8 mouse cellular contexts compared by ENCODE assay signal in the genomic region with DNA sequence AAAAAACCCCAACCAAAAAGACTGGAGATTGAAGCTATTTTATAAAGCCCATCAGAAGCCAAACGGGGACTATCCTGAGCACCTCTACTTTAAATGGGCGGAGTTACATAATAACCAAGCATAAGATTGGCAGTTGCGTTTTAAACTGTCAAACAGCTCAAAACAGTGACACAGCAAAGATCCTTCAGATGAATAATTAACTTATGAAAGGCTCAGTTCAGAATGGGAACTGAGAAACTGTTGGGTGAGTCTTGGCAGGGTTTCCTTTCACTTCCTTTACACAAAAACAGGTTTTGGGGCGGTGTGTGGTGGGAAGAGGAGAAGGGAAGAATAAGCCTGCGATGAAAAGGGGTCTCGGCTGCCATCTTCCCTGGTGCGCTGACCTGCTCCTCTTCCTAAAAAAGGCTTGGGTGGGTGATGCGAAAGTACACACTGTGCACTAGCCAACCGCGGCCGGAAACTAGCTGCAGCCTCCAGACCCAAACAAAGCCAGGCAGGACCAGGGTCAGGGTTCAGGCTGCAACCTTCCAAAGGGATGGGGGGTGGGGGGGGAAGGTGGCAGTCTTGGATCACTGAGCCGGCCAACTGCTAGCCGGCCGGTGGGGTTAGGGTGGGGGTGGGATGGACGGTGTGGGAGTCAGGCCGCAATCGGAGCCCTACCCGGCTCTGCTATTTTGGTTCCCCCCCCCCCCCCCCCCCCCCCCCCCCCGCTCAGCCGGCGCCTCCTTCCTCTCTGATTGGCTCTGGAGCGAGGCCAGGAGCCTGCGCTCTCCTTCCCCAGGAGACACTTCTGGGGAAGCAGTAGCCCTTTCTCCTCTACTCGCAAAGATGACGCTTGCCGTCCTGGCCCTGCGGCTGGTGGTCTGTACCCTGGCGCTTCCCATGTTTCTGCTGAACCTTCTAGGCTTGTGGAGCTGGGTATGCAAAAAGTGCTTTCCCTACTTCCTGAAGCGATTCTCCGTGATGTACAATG. TPM values are rescaled to one million over a fixed set of nuclear protein-coding genes. Genes with fewer than 3 reads are reported as not detected.
DNase-seq lines count a peak whose midpoint lies in the region; ATAC-seq and TF ChIP-seq lines count a peak whose summit lies in the region.

A gene (plus strand): TSS at position 122 of the 973 bp plus-strand sequence.

- TF ChIP-seq EP300 in MEL (IDR thresholded peaks at IDR 0.05; ENCODE audit: low read depth in 1 of 2, low read length in 2 of 2), result peak; percentile 88 to 93

- peak; percentile 64 to 77; a peak in 3 of 4 replicates for TF ChIP-seq POLR2A in MEL (IDR thresholded peaks at IDR 0.05; ENCODE audit: control insufficient read depth in 1 of 2, insufficient read depth in 1 of 2, low read depth in 1 of 2, low read length in 2 of 2, poor library complexity in 1 of 2)
- TF ChIP-seq POLR2A in cerebellum, adult 2 months (IDR thresholded peaks at IDR 0.05; ENCODE audit: borderline replicate concordance, insufficient read depth, low read length), result peak; percentile 89; the same call in 1 of the 2 replicates
- peak; percentile 98 for TF ChIP-seq POLR2A in lung, adult 2 months (IDR thresholded peaks at IDR 0.05; ENCODE audit: borderline replicate concordance, extremely low read depth, low read depth, low read length)

- no peaks in the 10 kb centered on the region for H3K27me3 ChIP-seq in MEL (ENCODE audit: control insufficient read depth in 1 of 2, insufficient read depth in 2 of 2, low read length in 2 of 2)
- no peaks in the 10 kb centered on the region for H3K27me3 ChIP-seq in cerebellum, adult 2 months (ENCODE audit: control insufficient read depth, insufficient read depth, low read length)
- H3K27me3 ChIP-seq in forebrain, postnatal 0 days (ENCODE audit: insufficient read depth, low read length), result no peaks in the 10 kb centered on the region
- H3K27me3 ChIP-seq in neural tube, embryonic 15.5 days (replicated peaks), result no peaks in the 10 kb centered on the region

- H3K4me2 ChIP-seq in forebrain, postnatal 0 days (ENCODE audit: low read depth), result peak within 1 kb of the TSS; percentile 87
- H3K4me2 ChIP-seq in neural tube, embryonic 15.5 days, result peak within 1 kb of the TSS; percentile 82

- 1% methylated on average over 23 of the region's 30 CpGs for WGBS in cerebellum, adult 2 months
- 2% methylated on average over 26 of the region's 30 CpGs for whole genome bisulfite sequencing in forebrain, postnatal 0 days
- 2% methylated on average over 21 of the region's 30 CpGs for WGBS in lung, adult 2 months
- 2% methylated on average over 25 of the region's 30 CpGs for WGBS in neural tube, embryonic 15.5 days

- peak within 1 kb of the TSS; percentile 99 for H3K27ac ChIP-seq in MEL (ENCODE audit: control insufficient read depth, low read depth, low read length)
- H3K27ac ChIP-seq in cerebellum, adult 2 months (ENCODE audit: insufficient read depth, low read length), result peak within 1 kb of the TSS; percentile 97
- peak within 1 kb of the TSS; percentile 89 for H3K27ac ChIP-seq in forebrain, postnatal 0 days (ENCODE audit: low read depth, low read length)
- H3K27ac ChIP-seq in layer of hippocampus, adult 2 months, result peak within 1 kb of the TSS; percentile 99
- H3K27ac ChIP-seq in neural tube, embryonic 15.5 days (replicated peaks), result peak within 1 kb of the TSS; percentile 88

- intact Hi-C loops in heart, postnatal 36 days (cut with DNase I), result loop anchor here (5.0 kb wide), 1 partner anchor 282 kb away; no protein-coding TSS in a partner anchor

- TF ChIP-seq CTCF in MEL (IDR thresholded peaks at IDR 0.05 in 2 of 3, conservative IDR thresholded peaks at IDR 0.05 in 1 of 3; ENCODE audit: control insufficient read depth in 1 of 3, insufficient read depth in 1 of 3, low read depth in 2 of 3, low read length in 3 of 3, poor library complexity in 1 of 3, severe bottlenecking in 1 of 3), result no peak
- TF ChIP-seq CTCF in cerebellum, adult 2 months (IDR thresholded peaks at IDR 0.05; ENCODE audit: borderline replicate concordance, insufficient read depth, low read depth, low read length), result no peak
- TF ChIP-seq CTCF in forebrain, postnatal 0 days (IDR thresholded peaks at IDR 0.05; ENCODE audit: low read depth), result no peak
- TF ChIP-seq CTCF in layer of hippocampus, adult 2 months (conservative IDR thresholded peaks at IDR 0.05), result no peak
- no peak for TF ChIP-seq CTCF in lung, adult 2 months (IDR thresholded peaks at IDR 0.05; ENCODE audit: insufficient read depth, low read length)

- no peaks in the 10 kb centered on the region for H3K9me3 ChIP-seq in MEL (replicated peaks; ENCODE audit: insufficient read depth, low read length)
- no peaks in the 10 kb centered on the region for H3K9me3 ChIP-seq in forebrain, postnatal 0 days (ENCODE audit: low read length)
- H3K9me3 ChIP-seq in neural tube, embryonic 15.5 days (replicated peaks), result no peaks in the 10 kb centered on the region

- H3K4me1 ChIP-seq in MEL (ENCODE audit: control insufficient read depth in 1 of 2, insufficient read depth in 2 of 2, low read length in 2 of 2), result peaks cover 31 to 37% of the 10 kb centered on the region in 2 experiments
- no peaks in the 10 kb centered on the region; the same call in none of the 2 replicates for H3K4me1 ChIP-seq in cerebellum, adult 2 months (ENCODE audit: control insufficient read depth, insufficient read depth, low read length)
- no peaks in the 10 kb centered on the region for H3K4me1 ChIP-seq in forebrain, postnatal 0 days (ENCODE audit: insufficient read depth)
- no peaks in the 10 kb centered on the region for H3K4me1 ChIP-seq in lung, adult 2 months (ENCODE audit: control insufficient read depth, insufficient read depth, low read length)
- peaks cover 14% of the 10 kb centered on the region for H3K4me1 ChIP-seq in neural tube, embryonic 15.5 days

- peak; percentile 97 for DNase-seq in MEL (ENCODE audit: low read depth, low spot score)
- peak; percentile 89 for DNase-seq in cerebellum, adult 2 months
- peak; percentile 89 for DNase-seq in forebrain, postnatal 0 days
- DNase-seq in heart, postnatal 36 days, result peak; percentile 87
- DNase-seq in layer of hippocampus, adult 2 months (ENCODE audit: low spot score in 2 of 2), result peak; percentile 83 to 86
- DNase-seq in lung, adult 2 months, result peak; percentile 88
- peak; percentile 71 for DNase-seq in testis, postnatal 14 days (ENCODE audit: low spot score)

- peaks cover 0 to 33% of the 10 kb centered on the region in 2 experiments; a peak in 2 of 4 replicates for H3K36me3 ChIP-seq in MEL (ENCODE audit: control insufficient read depth in 1 of 2, insufficient read depth in 2 of 2, low read length in 2 of 2)
- no peaks in the 10 kb centered on the region for H3K36me3 ChIP-seq in forebrain, postnatal 0 days (ENCODE audit: insufficient read depth)
- H3K36me3 ChIP-seq in neural tube, embryonic 15.5 days, result no peaks in the 10 kb centered on the region

- peak; percentile 82 for ATAC-seq in forebrain, postnatal 0 days
- peak; percentile 83 for ATAC-seq in neural tube, embryonic 15.5 days (ENCODE audit: low FRiP score)

- H3K4me3 ChIP-seq in MEL (ENCODE audit: control insufficient read depth in 1 of 2, insufficient read depth in 1 of 2, low read depth in 2 of 2, low read length in 2 of 2), result peak within 1 kb of the TSS; percentile 92 to 99
- H3K4me3 ChIP-seq in cerebellum, adult 2 months (replicated peaks; ENCODE audit: insufficient read depth, low read depth, low read length), result peak within 1 kb of the TSS; percentile 93
- peak within 1 kb of the TSS; percentile 52 for H3K4me3 ChIP-seq in forebrain, postnatal 0 days (ENCODE audit: low read depth, low read length)
- H3K4me3 ChIP-seq in layer of hippocampus, adult 2 months, result peak within 1 kb of the TSS; percentile 62
- H3K4me3 ChIP-seq in lung, adult 2 months (replicated peaks; ENCODE audit: extremely low read depth, low read depth, low read length), result peak within 1 kb of the TSS; percentile 73
- peak within 1 kb of the TSS; percentile 54 for H3K4me3 ChIP-seq in neural tube, embryonic 15.5 days (replicated peaks)

- H3K79me2 ChIP-seq in MEL (ENCODE audit: control insufficient read depth, insufficient read depth, low read length, poor library complexity), result peaks cover 7% of the 10 kb centered on the region

- peak within 1 kb of the TSS; percentile 80 for H3K9ac ChIP-seq in MEL (ENCODE audit: control insufficient read depth, low read depth, low read length, poor library complexity, severe bottlenecking)
- H3K9ac ChIP-seq in forebrain, postnatal 0 days, result peak within 1 kb of the TSS; percentile 72
- H3K9ac ChIP-seq in neural tube, embryonic 15.5 days (replicated peaks), result peak within 1 kb of the TSS; percentile 69

- no peak for TF ChIP-seq RAD21 in MEL (IDR thresholded peaks at IDR 0.05; ENCODE audit: low read depth, low read length)

TF ChIP-seq in MEL, 35 proteins besides CTCF, POLR2A, EP300 and RAD21 (continues in another document):
- TF ChIP-seq MAZ (IDR thresholded peaks at IDR 0.05; ENCODE audit: low read depth, low read length), result peak; percentile 85
- TF ChIP-seq E2F4 (IDR thresholded peaks at IDR 0.05; ENCODE audit: borderline replicate concordance, low read depth, low read length), result no peak
- TF ChIP-seq ZNF384 (IDR thresholded peaks at IDR 0.05; ENCODE audit: low read depth, low read length), result no peak
- peak; percentile 71 for TF ChIP-seq MXI1 (IDR thresholded peaks at IDR 0.05; ENCODE audit: low read depth, low read length)
- no peak for TF ChIP-seq MEF2A (IDR thresholded peaks at IDR 0.05; ENCODE audit: extremely low read depth, insufficient replicate concordance, low read depth, low read length, poor library complexity, severe bottlenecking)
- no peak for TF ChIP-seq MYC (IDR thresholded peaks at IDR 0.05; ENCODE audit: low read depth, low read length)
- TF ChIP-seq POLR2AphosphoS2 (IDR thresholded peaks at IDR 0.05; ENCODE audit: low read length), result peak; percentile 90
- peak; percentile 95 for TF ChIP-seq SIN3A (IDR thresholded peaks at IDR 0.05; ENCODE audit: low read length)
- TF ChIP-seq GATA1 (IDR thresholded peaks at IDR 0.05; ENCODE audit: low read depth, low read length), result peak; percentile 34; the same call in 1 of the 2 replicates
- TF ChIP-seq GABPA (IDR thresholded peaks at IDR 0.05; ENCODE audit: low read depth, low read length), result peak; percentile 95
- no peak for TF ChIP-seq ZKSCAN1 (IDR thresholded peaks at IDR 0.05; ENCODE audit: low read depth, low read length)
- peak; percentile 88 for TF ChIP-seq NELFE (IDR thresholded peaks at IDR 0.05; ENCODE audit: low read depth, low read length)

RNA-seq across cellular contexts. Expression of the gene that starts here (rescaled TPM):
- 17.3 and 28.9 TPM in 2 replicates for total RNA-seq in MEL (2012; rRNA removed)
- polyA plus RNA-seq in MEL (2012; ENCODE audit: insufficient read depth in 1 of 2, insufficient read length in 2 of 2, low read depth in 1 of 2, low replicate concordance in 2 of 2, missing spikeins in 1 of 2), result 10 to 100 TPM in 1 of 2 experiments, not detected in 1; 34.4 TPM
- 50.3 and 50.5 TPM in 2 replicates for polyA plus RNA-seq in cerebellum, adult 2 months (2012; rRNA removed)
- 11.6 and 13.5 TPM in 2 replicates for total RNA-seq in forebrain, postnatal 0 days (2014; rRNA removed)
- 1.2 and 2.3 TPM in 2 replicates for polyA plus RNA-seq in forebrain, postnatal 0 days (2015; fragmentation: Nextera tagmentation; extraction: Ambion mirVana)
- total RNA-seq in heart, postnatal 36 days (2021), result 10 to 100 TPM; 46.3 to 62.3 TPM
- 10 to 100 TPM; 31.5 to 36.8 TPM for total RNA-seq in layer of hippocampus, adult 2 months (2021)
- 448 and 506 TPM in 2 replicates for polyA plus RNA-seq in lung, adult 2 months (2012; rRNA removed)
- 3.8 and 5.4 TPM in 2 replicates for polyA plus RNA-seq in neural tube, embryonic 15.5 days (2015; fragmentation: Nextera tagmentation; extraction: Ambion mirVana)

Comparison
In these comparisons a context has a peak if more than half of its experiments do, and no peak if none do; other contexts are left out.
1. Peak in every context shown above with its lines: DNase-seq, ATAC-seq, H3K4me3 ChIP-seq and H3K27ac ChIP-seq.